Mouse (Mus musculus) thymus, postnatal 14 days (tissue): ENCODE data around the gene Zrsr1.

Experiments used
- DNase-seq: peaks from one replicate; pipeline ENCODE4 v3.0.0; 2021

Gene Zrsr1

GRCm38 (mm10) chr11:22971835-22972709, at the start of gene Zrsr1:
Gene Zrsr1, plus strand, starts transcription at chr11:22972005.
- peak; percentile 66 for DNase-seq

GRCm38 (mm10) chr11:22922546-22922945, 49.3 kb upstream of the Zrsr1 start:
- no peak for DNase-seq

- no peak for DNase-seq
Observed at GRCm38 (mm10) chr11:22923606-22924005, 48.2 kb upstream of the Zrsr1 start.

- peak; percentile 33 for DNase-seq
Observed at GRCm38 (mm10) chr11:22928586-22929169, 43.1 kb upstream of the Zrsr1 start.

GRCm38 (mm10) chr11:22930129-22930528, 41.7 kb upstream of the Zrsr1 start:
- DNase-seq = no peak

- DNase-seq = no peak
Observed at GRCm38 (mm10) chr11:22931320-22931905, 40.4 kb upstream of the Zrsr1 start.

GRCm38 (mm10) chr11:22932167-22932566, 39.6 kb upstream of the Zrsr1 start:
- DNase-seq = no peak

GRCm38 (mm10) chr11:22936446-22937125, 35.2 kb upstream of the Zrsr1 start:
- DNase-seq = peak; percentile 59

GRCm38 (mm10) chr11:22937716-22938316, 34.0 kb upstream of the Zrsr1 start:
- DNase-seq = peak; percentile 79

- DNase-seq = no peak
Observed at GRCm38 (mm10) chr11:22938983-22939382, 32.8 kb upstream of the Zrsr1 start.

- DNase-seq = no peak
Observed at GRCm38 (mm10) chr11:22949101-22949500, 22.7 kb upstream of the Zrsr1 start.

- DNase-seq = peak; percentile 49
Observed at GRCm38 (mm10) chr11:22950131-22950530, 21.7 kb upstream of the Zrsr1 start.

GRCm38 (mm10) chr11:22952668-22953067, 19.1 kb upstream of the Zrsr1 start:
- no peak for DNase-seq

- DNase-seq = no peak
Observed at GRCm38 (mm10) chr11:22956346-22956745, 15.5 kb upstream of the Zrsr1 start.

- peak; percentile 82 for DNase-seq
Observed at GRCm38 (mm10) chr11:22956830-22957229, 15.0 kb upstream of the Zrsr1 start.

- DNase-seq = no peak
Observed at GRCm38 (mm10) chr11:22957791-22958374, 13.9 kb upstream of the Zrsr1 start.

GRCm38 (mm10) chr11:22962101-22962500, 9.7 kb upstream of the Zrsr1 start:
- no peak for DNase-seq

GRCm38 (mm10) chr11:22964401-22964800, 7.4 kb upstream of the Zrsr1 start:
- DNase-seq = no peak

GRCm38 (mm10) chr11:22965503-22965902, 6.3 kb upstream of the Zrsr1 start:
- peak; percentile 45 for DNase-seq

GRCm38 (mm10) chr11:22969486-22969885, 2.3 kb upstream of the Zrsr1 start:
- DNase-seq = no peak

GRCm38 (mm10) chr11:22970546-22970945, 1.3 kb upstream of the Zrsr1 start:
- DNase-seq = no peak

GRCm38 (mm10) chr11:22972746-22973526, 1.1 kb downstream of the Zrsr1 start:
- DNase-seq = peak; percentile 75
